Mouse (Mus musculus) midbrain, embryonic 13.5 days (tissue): Measurements from ENCODE around the gene Vav3. TPM values are rescaled to one million over a fixed set of nuclear protein-coding genes. Genes with fewer than 3 reads are reported as not detected.

Experiments used
- ATAC-seq: fragments of 200-750 bp; cut with Nextera tagmentation; 2 replicates; pipeline ENCODE4 v1.8.0; 2017; ENCODE audit warnings: mild to moderate bottlenecking, moderate TSS enrichment, moderate library complexity
- H3K27ac ChIP-seq: fragments of 300-500 bp; sonication (generic); 2 replicates; pipeline ENCODE4 v1.5.1; 2015; ENCODE audit warnings: inconsistent platforms, mild to moderate bottlenecking, moderate library complexity
- H3K27me3 ChIP-seq: fragments of 300-500 bp; sonication (generic); 2 replicates; pipeline ENCODE4 v1.6.1; 2015; ENCODE audit warnings: mild to moderate bottlenecking, inconsistent platforms
- H3K36me3 ChIP-seq: fragments of 300-500 bp; sonication (generic); 2 replicates; pipeline ENCODE4 v1.6.1; 2015; ENCODE audit warnings: mild to moderate bottlenecking, inconsistent platforms
- H3K4me1 ChIP-seq: fragments of 300-500 bp; sonication (generic); replicated peaks from 2 replicates; pipeline ENCODE4 v1.6.1; 2015; ENCODE audit warnings: inconsistent platforms
- H3K4me2 ChIP-seq: fragments of 300-500 bp; sonication (generic); replicated peaks from 2 replicates; pipeline ENCODE4 v1.6.1; 2015; ENCODE audit warnings: moderate library complexity, mild to moderate bottlenecking, inconsistent platforms
- H3K4me3 ChIP-seq: fragments of 300-500 bp; sonication (generic); replicated peaks from 2 replicates; pipeline ENCODE4 v1.5.1; 2015; ENCODE audit warnings: mild to moderate bottlenecking, inconsistent platforms
- H3K9ac ChIP-seq: fragments of 300-500 bp; sonication (generic); replicated peaks from 2 replicates; pipeline ENCODE4 v1.6.1; 2015; ENCODE audit warnings: mild to moderate bottlenecking, inconsistent platforms
- H3K9me3 ChIP-seq: fragments of 300-500 bp; sonication (generic); 2 replicates; pipeline ENCODE4 v1.6.1; 2016; ENCODE audit warnings: mild to moderate bottlenecking, inconsistent platforms
- WGBS: fragments of 180-500 bp; shearing (Covaris S2); methylation state at CpG from one replicate; pipeline ENCODE4 v1.1.7; 2015; 5-methylcytosine and 5-hydroxymethylcytosine counted together
- polyA plus RNA-seq: library from polyadenylated mRNA; unstranded; fragments of >200 nt; fragmentation: Nextera tagmentation; extraction: Ambion mirVana; gene quantifications from 2 replicates; pipeline ENCODE4 v1.2.1, GENCODE M21; 2015

The Vav3 gene
- polyA plus RNA-seq, 1 experiment from 2014 or later: 32.6 TPM

DNA sequence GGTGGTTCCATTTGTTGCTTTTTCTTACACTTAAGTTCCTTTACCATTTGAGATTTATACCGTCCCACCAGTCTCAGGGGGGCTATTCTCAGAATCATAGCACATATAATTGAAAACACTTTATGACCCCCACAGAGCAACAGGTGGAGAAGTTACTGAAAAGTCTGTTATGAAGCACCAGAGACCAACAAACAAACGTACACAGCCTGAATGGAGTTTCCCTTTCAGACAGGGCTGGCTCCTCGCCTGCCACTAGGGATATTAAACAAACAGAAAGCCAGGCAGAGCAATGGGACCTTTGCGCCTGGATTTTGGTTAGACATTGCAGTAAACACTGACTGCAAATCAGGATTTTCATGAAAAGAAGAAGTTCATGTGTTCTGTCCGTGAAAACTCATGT lies 341.4 kb downstream of the Vav3 start:
- Histone ChIP-seq H3K4me3 (no peak overlapping the region), H3K27me3 (no peaks in the 10 kb centered on the region), H3K27ac (no peak overlapping the region), H3K9ac (no peak overlapping the region), H3K36me3 (peaks cover 6% of the 10 kb centered on the region; the same call in 1 of the 2 replicates), H3K4me2 (no peak overlapping the region), H3K4me1 (no peaks in the 10 kb centered on the region), H3K9me3 (no peaks in the 10 kb centered on the region)
- no peak for ATAC-seq
- WGBS: 90% methylated on average over 5 of the region's 5 CpGs

DNA sequence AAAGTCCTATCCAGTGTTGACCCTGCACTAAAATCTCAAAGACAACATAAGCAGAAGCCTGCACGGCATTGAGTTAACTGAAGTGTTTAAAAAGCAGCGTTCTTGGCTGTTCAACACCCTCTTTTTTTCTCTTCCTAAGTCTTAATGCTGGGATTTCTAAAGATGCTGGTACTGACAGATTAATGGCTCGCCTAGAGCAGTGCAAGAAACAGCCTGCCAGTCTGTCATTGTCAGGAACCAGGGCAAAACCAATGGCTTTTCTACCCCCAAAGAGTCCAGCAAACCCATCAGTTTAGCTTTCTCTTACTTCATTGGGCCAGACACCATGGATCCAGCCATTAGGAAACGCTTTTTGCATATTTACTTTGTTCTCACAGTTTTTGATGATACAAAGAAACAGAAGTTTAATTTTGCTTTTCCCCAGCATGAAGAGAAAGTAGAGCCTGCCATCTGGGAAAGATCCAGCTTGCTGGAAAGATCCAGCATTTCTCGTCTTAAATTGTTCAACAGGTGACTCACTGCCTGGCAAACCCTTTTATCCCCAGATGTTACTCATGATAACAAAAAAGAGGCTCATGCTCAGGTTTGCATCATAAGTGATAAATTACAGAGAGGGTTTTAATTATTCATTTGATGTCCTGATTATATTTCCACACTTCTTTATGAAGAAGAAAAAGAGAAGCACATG lies 343.3 kb downstream of the Vav3 start:
- no peak overlapping the region for H3K27ac ChIP-seq
- no peaks in the 10 kb centered on the region for H3K9me3 ChIP-seq
- no peak for ATAC-seq
- WGBS: 80% methylated on average over 5 of the region's 5 CpGs
- H3K27me3 ChIP-seq: no peaks in the 10 kb centered on the region
- no peak overlapping the region for H3K9ac ChIP-seq
- H3K4me1 ChIP-seq: no peaks in the 10 kb centered on the region
- H3K36me3 ChIP-seq: peaks cover 6% of the 10 kb centered on the region; the same call in 1 of the 2 replicates
- no peak overlapping the region for H3K4me2 ChIP-seq
- H3K4me3 ChIP-seq: no peak overlapping the region

DNA sequence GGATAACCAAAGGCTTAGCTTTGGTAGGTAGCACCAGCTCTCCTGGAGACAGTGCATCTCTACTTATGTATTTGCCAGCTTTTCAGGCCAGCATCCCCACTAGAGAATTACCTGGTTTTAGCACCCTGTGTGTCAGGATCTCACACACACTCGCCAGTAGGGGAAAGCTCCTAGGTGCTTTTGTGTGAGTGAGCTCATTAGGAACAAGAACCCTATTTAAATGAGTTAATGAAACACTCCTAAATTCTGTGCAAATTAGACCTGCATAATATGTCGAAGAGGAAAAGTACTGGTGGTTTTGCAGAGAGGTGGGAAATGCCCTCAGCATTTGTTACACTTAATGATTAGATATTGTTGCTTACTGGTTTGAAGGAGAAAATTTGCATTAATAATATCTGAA lies 350.1 kb downstream of the Vav3 start:
- Histone ChIP-seq H3K4me3 (no peak overlapping the region), H3K4me2 (no peak overlapping the region), H3K27ac (no peak overlapping the region), H3K4me1 (no peaks in the 10 kb centered on the region), H3K27me3 (no peaks in the 10 kb centered on the region), H3K9me3 (no peaks in the 10 kb centered on the region), H3K36me3 (no peaks in the 10 kb centered on the region), H3K9ac (no peak overlapping the region)
- no peak for ATAC-seq
- WGBS: 75% methylated on average over 2 of the region's 2 CpGs

DNA sequence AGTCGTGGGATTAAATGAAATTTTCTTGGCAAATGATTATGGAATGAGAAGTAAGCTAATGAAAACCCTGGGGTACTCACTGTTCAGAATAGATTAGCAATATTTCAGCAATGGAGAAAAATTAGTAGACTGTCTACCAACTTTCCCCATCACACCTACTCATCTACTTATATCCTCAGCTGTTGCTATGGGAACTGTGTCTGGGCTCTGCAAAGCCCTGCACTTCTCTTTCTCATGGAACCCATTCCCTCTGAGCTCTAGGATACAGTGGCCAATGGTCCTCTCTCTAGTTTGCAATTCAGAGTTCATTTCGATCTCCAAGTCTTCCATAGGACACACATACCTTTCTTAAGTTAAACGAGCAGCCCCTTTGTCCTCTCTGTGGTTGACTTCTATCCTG lies 352.2 kb downstream of the Vav3 start:
- Histone ChIP-seq H3K9me3 (no peaks in the 10 kb centered on the region), H3K9ac (no peak overlapping the region), H3K4me2 (no peak overlapping the region), H3K4me3 (no peak overlapping the region), H3K27me3 (no peaks in the 10 kb centered on the region), H3K36me3 (no peaks in the 10 kb centered on the region), H3K27ac (no peak overlapping the region), H3K4me1 (no peaks in the 10 kb centered on the region)
- 87% methylated on average over 3 of the region's 3 CpGs for WGBS
- ATAC-seq: no peak

DNA sequence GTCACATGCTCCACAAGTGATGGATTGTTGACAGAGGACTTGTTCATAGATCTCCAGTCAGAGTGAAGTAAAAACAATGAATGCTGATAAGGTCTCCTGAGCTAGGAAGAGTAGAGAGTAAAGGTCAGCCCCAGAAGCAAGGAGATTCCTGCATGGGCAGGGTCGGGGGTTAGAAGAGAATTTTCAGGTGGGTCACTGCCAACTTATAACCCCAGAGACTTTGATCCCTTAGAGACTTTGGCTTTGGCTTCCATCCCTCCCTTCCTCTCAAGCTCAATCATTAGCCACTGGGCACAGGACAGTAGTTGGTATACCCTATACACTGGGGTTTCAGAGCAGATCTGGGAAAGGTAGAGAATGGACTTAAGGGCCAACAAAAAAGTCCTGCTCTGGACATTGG lies 360.8 kb downstream of the Vav3 start:
- no peaks in the 10 kb centered on the region for H3K9me3 ChIP-seq
- no peaks in the 10 kb centered on the region for H3K4me1 ChIP-seq
- H3K4me3 ChIP-seq: no peak overlapping the region
- H3K9ac ChIP-seq: no peak overlapping the region
- no peak for ATAC-seq
- no peak overlapping the region for H3K27ac ChIP-seq
- no peaks in the 10 kb centered on the region for H3K36me3 ChIP-seq
- WGBS: 81% methylated on average over 1 of the region's 1 CpGs
- H3K27me3 ChIP-seq: no peaks in the 10 kb centered on the region
- H3K4me2 ChIP-seq: no peak overlapping the region

DNA sequence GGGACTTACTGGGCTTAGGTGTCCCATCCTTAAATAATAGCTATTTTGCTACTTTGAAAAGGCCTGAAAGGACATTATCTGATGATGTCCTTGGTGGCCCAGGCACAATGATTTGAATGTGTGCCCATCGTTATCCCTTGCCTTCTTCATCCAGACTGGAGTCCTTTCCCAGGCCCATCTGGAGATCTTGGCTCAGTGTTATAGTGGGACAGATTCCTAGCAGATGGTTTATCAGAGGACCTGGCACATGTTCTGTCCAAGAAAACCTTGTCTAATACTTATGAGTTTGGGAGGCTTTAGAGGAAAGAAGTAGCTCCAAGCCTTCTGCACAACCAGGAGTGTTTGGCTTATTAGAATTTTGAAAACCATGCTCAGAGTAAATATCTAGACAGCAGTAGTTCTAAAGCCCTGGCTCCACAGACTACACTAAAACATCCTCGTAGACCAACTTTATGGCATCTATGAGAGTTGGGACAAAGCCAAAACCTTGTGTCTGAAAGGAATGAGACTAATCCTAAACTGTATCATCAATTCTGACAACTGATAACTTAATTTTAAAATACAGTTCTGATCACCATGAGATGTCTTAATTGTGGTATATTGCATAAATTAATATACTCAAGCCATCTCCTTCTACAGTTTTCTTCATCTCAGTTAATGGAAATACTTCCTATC lies 367.5 kb downstream of the Vav3 start:
- no peaks in the 10 kb centered on the region for H3K27me3 ChIP-seq
- no peak overlapping the region for H3K9ac ChIP-seq
- no peak overlapping the region for H3K4me3 ChIP-seq
- no peak for ATAC-seq
- WGBS: 85% methylated on average over 2 of the region's 2 CpGs
- no peaks in the 10 kb centered on the region for H3K9me3 ChIP-seq
- no peak overlapping the region for H3K27ac ChIP-seq
- no peak overlapping the region for H3K4me2 ChIP-seq
- H3K36me3 ChIP-seq: no peaks in the 10 kb centered on the region
- no peaks in the 10 kb centered on the region for H3K4me1 ChIP-seq

DNA sequence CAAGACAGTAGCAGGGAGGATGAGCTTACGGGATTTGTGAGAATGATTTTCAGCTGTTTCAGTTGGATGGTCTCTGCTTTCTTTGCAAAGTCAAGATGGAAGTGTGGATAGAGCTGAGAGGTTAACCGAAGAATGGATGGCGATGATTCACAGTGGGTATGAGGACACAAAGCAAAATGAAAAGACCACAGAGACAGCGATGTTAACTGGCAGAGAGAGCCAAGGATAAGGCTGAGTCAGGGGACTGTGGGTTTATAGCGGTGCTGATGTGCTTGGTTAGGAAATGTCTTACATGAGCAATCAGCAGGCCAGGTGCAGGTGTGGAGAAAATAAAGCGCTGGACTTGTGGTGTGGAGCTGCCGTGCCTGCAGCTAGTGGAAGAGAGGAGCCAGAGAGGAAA lies 371.3 kb downstream of the Vav3 start:
- Histone ChIP-seq H3K4me3 (no peak overlapping the region), H3K9me3 (no peaks in the 10 kb centered on the region), H3K4me1 (no peaks in the 10 kb centered on the region), H3K9ac (no peak overlapping the region), H3K4me2 (no peak overlapping the region), H3K36me3 (no peaks in the 10 kb centered on the region), H3K27ac (no peak overlapping the region), H3K27me3 (no peaks in the 10 kb centered on the region)
- ATAC-seq: no peak
- 94% methylated on average over 7 of the region's 7 CpGs for WGBS

DNA sequence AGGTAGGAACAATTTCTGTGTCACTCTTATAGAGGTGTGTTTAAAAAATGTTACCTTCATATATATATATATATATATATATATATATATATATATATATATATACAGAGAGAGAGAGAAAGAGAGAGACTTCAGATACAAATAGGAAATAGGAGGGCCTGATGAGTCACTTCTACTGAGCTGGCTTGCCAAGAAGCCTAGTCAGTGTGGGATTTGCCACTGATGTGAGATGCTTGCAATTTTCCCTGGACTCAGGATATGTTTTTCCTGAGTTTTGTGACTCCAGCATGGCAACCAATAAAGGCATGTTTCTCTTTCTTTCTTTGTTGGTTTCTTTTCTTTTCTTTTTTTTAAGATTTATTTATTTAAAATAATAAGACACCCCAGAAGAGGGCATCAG lies 374.0 kb downstream of the Vav3 start:
- Histone ChIP-seq H3K4me1 (no peaks in the 10 kb centered on the region), H3K9ac (no peak overlapping the region), H3K36me3 (no peaks in the 10 kb centered on the region), H3K27me3 (no peaks in the 10 kb centered on the region), H3K9me3 (no peaks in the 10 kb centered on the region), H3K4me3 (no peak overlapping the region), H3K27ac (no peak overlapping the region), H3K4me2 (no peak overlapping the region)
- no peak for ATAC-seq

DNA sequence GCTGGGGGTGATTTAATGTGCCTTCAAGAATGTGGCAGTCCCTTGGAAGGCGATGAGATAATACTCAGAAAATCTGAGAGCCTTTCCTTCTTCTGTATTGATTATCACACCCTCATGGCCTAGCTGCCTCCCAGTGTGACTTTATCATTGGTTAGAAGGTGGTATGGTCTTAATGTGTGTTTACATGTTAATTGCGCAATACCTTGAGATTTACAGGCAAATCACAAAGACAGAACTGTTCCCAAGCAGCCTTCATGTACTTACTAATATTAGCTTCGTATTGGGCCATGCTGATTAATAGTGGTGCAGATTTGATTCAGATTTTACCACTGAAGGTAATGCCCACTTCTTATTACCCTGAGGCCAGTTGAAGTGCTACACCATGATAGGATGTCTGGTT lies 381.3 kb downstream of the Vav3 start:
- H3K27me3 ChIP-seq: no peaks in the 10 kb centered on the region
- H3K4me1 ChIP-seq: no peaks in the 10 kb centered on the region
- no peaks in the 10 kb centered on the region for H3K9me3 ChIP-seq
- no peak overlapping the region for H3K9ac ChIP-seq
- H3K4me3 ChIP-seq: no peak overlapping the region
- 95% methylated on average over 3 of the region's 3 CpGs for WGBS
- ATAC-seq: no peak
- no peak overlapping the region for H3K4me2 ChIP-seq
- no peak overlapping the region for H3K27ac ChIP-seq
- H3K36me3 ChIP-seq: no peaks in the 10 kb centered on the region

DNA sequence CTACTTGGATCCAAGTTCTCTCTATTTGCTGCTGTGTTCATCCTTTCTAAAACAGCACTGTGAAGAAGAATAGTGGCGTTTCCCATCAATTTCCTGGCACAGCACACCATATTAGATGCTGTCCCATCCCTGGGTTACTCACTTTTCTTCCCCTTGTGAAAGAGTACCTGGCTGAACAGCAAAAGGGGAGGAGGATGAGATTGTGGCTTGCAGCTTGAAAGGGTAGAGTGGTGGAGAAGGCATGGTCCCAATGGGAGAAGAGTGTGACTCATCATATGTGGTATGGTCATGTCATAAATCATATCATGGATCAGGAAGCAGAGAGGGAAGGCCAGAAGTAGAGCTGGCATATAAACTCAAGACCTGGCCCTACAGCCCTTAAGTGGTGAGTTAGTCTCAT lies 386.3 kb downstream of the Vav3 start:
- no peaks in the 10 kb centered on the region for H3K9me3 ChIP-seq
- WGBS: 83% methylated on average over 1 of the region's 1 CpGs

DNA sequence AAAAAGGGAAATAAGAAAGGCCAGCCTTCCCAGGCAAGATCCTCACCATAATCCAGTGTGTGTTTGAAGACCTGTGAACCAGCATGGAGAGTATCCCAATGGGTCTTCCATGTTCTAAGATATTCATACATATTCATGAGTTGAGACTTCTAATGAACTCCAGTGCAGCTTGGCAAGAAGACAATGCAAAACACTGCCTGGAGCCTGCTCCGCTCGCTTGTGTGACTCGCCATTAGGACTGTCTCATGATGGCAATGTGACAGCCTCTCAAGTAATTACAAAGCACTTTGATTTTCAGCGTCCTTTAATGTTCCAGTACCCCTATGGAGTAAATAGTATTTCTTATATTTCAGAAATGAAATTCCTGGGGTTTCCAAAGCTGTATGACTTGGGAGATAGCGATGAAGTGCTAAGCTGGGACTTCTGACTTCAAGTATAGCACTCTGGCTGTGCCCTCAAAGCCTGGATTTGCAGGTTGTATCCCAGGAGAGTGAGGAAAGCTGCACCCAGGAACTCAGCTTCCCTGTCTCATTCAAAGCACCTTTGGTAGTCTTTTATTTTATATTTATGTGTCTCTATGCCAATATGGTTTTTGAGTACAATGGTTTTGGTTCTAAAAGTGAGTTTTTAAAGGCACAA lies 391.3 kb downstream of the Vav3 start:
- ATAC-seq: peak; percentile 78
- H3K27ac ChIP-seq: peak overlapping the region; percentile 81
- no peaks in the 10 kb centered on the region for H3K27me3 ChIP-seq
- no peaks in the 10 kb centered on the region for H3K36me3 ChIP-seq
- H3K4me3 ChIP-seq: no peak overlapping the region
- H3K9ac ChIP-seq: no peak overlapping the region
- H3K4me2 ChIP-seq: no peak overlapping the region
- 20% methylated on average over 5 of the region's 5 CpGs for WGBS
- no peaks in the 10 kb centered on the region for H3K9me3 ChIP-seq
- H3K4me1 ChIP-seq: peaks cover 23% of the 10 kb centered on the region

More for the DNA sequence above, 386.3 kb downstream of the Vav3 start:
- H3K9ac ChIP-seq: no peak overlapping the region
- H3K4me1 ChIP-seq: peaks cover 11% of the 10 kb centered on the region
- H3K4me3 ChIP-seq: no peak overlapping the region
- ATAC-seq: no peak
- no peak overlapping the region for H3K4me2 ChIP-seq
- no peak overlapping the region for H3K27ac ChIP-seq
- H3K36me3 ChIP-seq: no peaks in the 10 kb centered on the region
- H3K27me3 ChIP-seq: no peaks in the 10 kb centered on the region

DNA sequence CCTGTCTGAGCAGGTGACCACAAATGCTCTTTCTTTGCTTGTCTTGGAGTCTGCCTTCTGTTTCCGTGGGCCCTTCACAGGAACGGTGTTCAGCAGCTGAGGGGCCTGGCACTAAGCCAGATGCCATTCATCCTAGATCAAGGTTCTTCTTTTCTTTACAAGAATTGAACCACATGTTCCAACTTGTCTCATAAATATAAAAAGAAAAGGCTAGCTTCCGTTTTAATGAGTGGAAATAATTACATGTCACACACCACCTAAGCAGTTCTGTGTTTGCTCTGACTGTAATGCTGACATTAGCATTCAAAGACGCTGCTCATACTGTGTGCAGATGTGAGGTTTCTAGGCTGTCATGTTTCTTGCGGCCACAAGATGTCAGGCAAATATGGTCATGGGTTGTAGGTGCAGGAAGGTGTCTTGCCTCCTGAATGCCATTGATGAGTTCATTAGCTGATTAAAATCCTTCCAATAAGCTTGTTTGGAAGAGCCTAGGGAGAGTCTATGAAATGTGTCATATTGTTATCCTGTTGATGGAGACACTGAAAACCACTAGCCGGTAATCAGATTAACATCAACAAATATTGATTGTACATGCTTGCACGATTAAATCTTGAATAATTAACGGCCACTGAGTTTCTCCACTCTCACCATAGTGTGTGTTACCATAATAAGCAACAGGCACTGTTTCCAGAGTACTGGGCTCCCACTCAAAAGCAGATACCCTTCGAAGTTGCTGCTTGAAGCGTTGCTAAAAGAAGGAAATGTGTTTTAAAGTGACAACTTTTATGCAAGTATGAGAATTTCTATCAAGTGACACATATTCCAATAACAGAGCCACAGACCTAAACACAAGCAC lies 392.1 kb downstream of the Vav3 start:
- peak; percentile 90 for ATAC-seq
- Histone ChIP-seq H3K9ac (no peak overlapping the region), H3K36me3 (no peaks in the 10 kb centered on the region), H3K9me3 (no peaks in the 10 kb centered on the region), H3K27me3 (no peaks in the 10 kb centered on the region), H3K4me1 (peaks cover 23% of the 10 kb centered on the region), H3K4me3 (no peak overlapping the region), H3K4me2 (no peak overlapping the region), H3K27ac (peak overlapping the region; percentile 81)
- WGBS: 44% methylated on average over 10 of the region's 10 CpGs
